Mouse (Mus musculus) C2C12 (cell line): ENCODE data around the gene Cenpe. TPM values are rescaled to one million over a fixed set of nuclear protein-coding genes. Genes with fewer than 3 reads are reported as not detected.

Experiments used
- H3K27me3 ChIP-seq: one replicate; pipeline ENCODE4 v1.6.1; 2011; ENCODE audit not compliant: control insufficient read depth, insufficient read depth, insufficient read length
- H3K36me3 ChIP-seq: one replicate; pipeline ENCODE4 v1.6.1; 2011; ENCODE audit not compliant: control insufficient read depth, insufficient read depth
- H3K4me3 ChIP-seq: one replicate; pipeline ENCODE4 v1.5.1; 2011; ENCODE audit warnings: mild to moderate bottlenecking, control low read depth; ENCODE audit not compliant: poor library complexity, insufficient read depth, severe bottlenecking
- H3K79me2 ChIP-seq: one replicate; pipeline ENCODE4 v1.6.1; 2011; ENCODE audit not compliant: control insufficient read depth, insufficient read depth
- H3K79me3 ChIP-seq: one replicate; pipeline ENCODE4 v1.6.1; 2011; ENCODE audit warnings: low read depth, control low read depth
- H3ac ChIP-seq: one replicate; pipeline ENCODE3; 2011; ENCODE audit warnings: low read depth; ENCODE audit not compliant: control insufficient read depth, insufficient read length
- CEBPB ChIP-seq: IDR thresholded peaks from one replicate; pipeline ENCODE4 v1.6.1; 2011; ENCODE audit warnings: low read depth, mild to moderate bottlenecking, control low read depth, moderate library complexity
- CTCF ChIP-seq: IDR thresholded peaks from one replicate; pipeline ENCODE4 v1.5.1; 2011; ENCODE audit not compliant: control insufficient read depth, insufficient read depth, insufficient read length
- FOSL1 ChIP-seq: IDR thresholded peaks from one replicate; pipeline ENCODE4 v1.8.0; 2011; ENCODE audit warnings: mild to moderate bottlenecking, low read length; ENCODE audit not compliant: poor library complexity, insufficient read depth, severe bottlenecking
- MAX ChIP-seq: IDR thresholded peaks from one replicate; pipeline ENCODE4 v1.6.1; 2011; ENCODE audit warnings: mild to moderate bottlenecking, control low read depth
- MYOD1 ChIP-seq: IDR thresholded peaks from one replicate; pipeline ENCODE4 v1.6.1; 2011; ENCODE audit warnings: low read depth; ENCODE audit not compliant: control insufficient read depth, insufficient read length
- MYOG ChIP-seq: IDR thresholded peaks from one replicate; pipeline ENCODE4 v1.6.1; 2011; ENCODE audit not compliant: control insufficient read depth, insufficient read length; ENCODE audit errors: extremely low read depth
- USF1 ChIP-seq: IDR thresholded peaks from one replicate; pipeline ENCODE4 v1.6.1; 2011; ENCODE audit warnings: low read depth, mild to moderate bottlenecking, control low read depth, moderate library complexity
- polyA plus RNA-seq: library from polyadenylated mRNA; unstranded; fragments of >200 nt; fragmentation: generic; extraction: Trizol; gene quantifications from one replicate; pipeline ENCODE4 v1.2.1, GENCODE M21; 2012; ENCODE audit warnings: missing spikeins

The Cenpe gene
- polyA plus RNA-seq, 1 experiment: 7.9 TPM

GRCm38 (mm10) chr3:135285256-135285655, 72.9 kb downstream of the Cenpe start:
- Histone ChIP-seq H3ac (no peak overlapping the region), H3K79me3 (no peaks in the 10 kb centered on the region)
- TF ChIP-seq MAX: no peak
- no peak for TF ChIP-seq CTCF
- no peak for TF ChIP-seq USF1
- TF ChIP-seq MYOG: no peak
- TF ChIP-seq CEBPB: no peak
- TF ChIP-seq MYOD1: no peak
- no peak for TF ChIP-seq FOSL1

GRCm38 (mm10) chr3:135285807-135286206, 73.5 kb downstream of the Cenpe start:
- Histone ChIP-seq H3K27me3 (no peaks in the 10 kb centered on the region), H3K4me3 (no peak overlapping the region), H3K36me3 (no peaks in the 10 kb centered on the region), H3ac (no peak overlapping the region), H3K79me3 (no peaks in the 10 kb centered on the region), H3K79me2 (no peaks in the 10 kb centered on the region)
- TF ChIP-seq MYOG: no peak
- no peak for TF ChIP-seq MYOD1
- TF ChIP-seq CEBPB: no peak
- TF ChIP-seq MAX: no peak
- no peak for TF ChIP-seq USF1

More at GRCm38 (mm10) chr3:135285256-135285655, 72.9 kb downstream of the Cenpe start:
- Histone ChIP-seq H3K79me2 (no peaks in the 10 kb centered on the region), H3K4me3 (no peak overlapping the region), H3K36me3 (no peaks in the 10 kb centered on the region), H3K27me3 (no peaks in the 10 kb centered on the region)

- no peaks in the 10 kb centered on the region for H3K79me2 ChIP-seq
- no peak overlapping the region for H3K4me3 ChIP-seq
- TF ChIP-seq CTCF (no peak), MAX (no peak), MYOD1 (no peak), USF1 (no peak), FOSL1 (no peak), MYOG (no peak), CEBPB (no peak)
- H3K79me3 ChIP-seq: no peaks in the 10 kb centered on the region
- H3K27me3 ChIP-seq: no peaks in the 10 kb centered on the region
- no peaks in the 10 kb centered on the region for H3K36me3 ChIP-seq
- H3ac ChIP-seq: no peak overlapping the region
These were observed 75.9 kb downstream of the Cenpe start for GRCm38 (mm10) chr3:135288138-135288750.

GRCm38 (mm10) chr3:135289148-135289547, 76.8 kb downstream of the Cenpe start:
- Histone ChIP-seq H3ac (no peak overlapping the region), H3K4me3 (no peak overlapping the region), H3K79me2 (no peaks in the 10 kb centered on the region), H3K27me3 (no peaks in the 10 kb centered on the region), H3K36me3 (no peaks in the 10 kb centered on the region), H3K79me3 (no peaks in the 10 kb centered on the region)
- TF ChIP-seq FOSL1 (no peak), MYOD1 (peak; percentile 62), CTCF (no peak), CEBPB (no peak), USF1 (peak; percentile 9), MAX (no peak)

GRCm38 (mm10) chr3:135290249-135290894, 78.0 kb downstream of the Cenpe start:
- H3K79me2 ChIP-seq: no peaks in the 10 kb centered on the region
- H3K4me3 ChIP-seq: no peak overlapping the region
- no peaks in the 10 kb centered on the region for H3K36me3 ChIP-seq
- no peaks in the 10 kb centered on the region for H3K27me3 ChIP-seq
- no peaks in the 10 kb centered on the region for H3K79me3 ChIP-seq
- no peak for TF ChIP-seq MAX
- TF ChIP-seq CTCF: peak; percentile 42
- no peak overlapping the region for H3ac ChIP-seq

GRCm38 (mm10) chr3:135293703-135294102, 81.4 kb downstream of the Cenpe start:
- H3K27me3 ChIP-seq: no peaks in the 10 kb centered on the region
- TF ChIP-seq MAX: no peak
- TF ChIP-seq CTCF: no peak
- TF ChIP-seq MYOG: no peak
- TF ChIP-seq USF1: no peak
- no peak for TF ChIP-seq FOSL1
- TF ChIP-seq MYOD1: no peak
- no peak for TF ChIP-seq CEBPB
- H3K36me3 ChIP-seq: no peaks in the 10 kb centered on the region
- no peaks in the 10 kb centered on the region for H3K79me3 ChIP-seq
- H3K79me2 ChIP-seq: no peaks in the 10 kb centered on the region
- no peak overlapping the region for H3ac ChIP-seq
- no peak overlapping the region for H3K4me3 ChIP-seq
